Mouse (Mus musculus): ENCODE results near the gene Atp9a. TPM values are rescaled to one million over a fixed set of nuclear protein-coding genes. Genes with fewer than 3 reads are reported as not detected.

Atp9a gene
- polyA plus RNA-seq, 1 experiment from 2014 or later, result 19.5 TPM

DNA sequence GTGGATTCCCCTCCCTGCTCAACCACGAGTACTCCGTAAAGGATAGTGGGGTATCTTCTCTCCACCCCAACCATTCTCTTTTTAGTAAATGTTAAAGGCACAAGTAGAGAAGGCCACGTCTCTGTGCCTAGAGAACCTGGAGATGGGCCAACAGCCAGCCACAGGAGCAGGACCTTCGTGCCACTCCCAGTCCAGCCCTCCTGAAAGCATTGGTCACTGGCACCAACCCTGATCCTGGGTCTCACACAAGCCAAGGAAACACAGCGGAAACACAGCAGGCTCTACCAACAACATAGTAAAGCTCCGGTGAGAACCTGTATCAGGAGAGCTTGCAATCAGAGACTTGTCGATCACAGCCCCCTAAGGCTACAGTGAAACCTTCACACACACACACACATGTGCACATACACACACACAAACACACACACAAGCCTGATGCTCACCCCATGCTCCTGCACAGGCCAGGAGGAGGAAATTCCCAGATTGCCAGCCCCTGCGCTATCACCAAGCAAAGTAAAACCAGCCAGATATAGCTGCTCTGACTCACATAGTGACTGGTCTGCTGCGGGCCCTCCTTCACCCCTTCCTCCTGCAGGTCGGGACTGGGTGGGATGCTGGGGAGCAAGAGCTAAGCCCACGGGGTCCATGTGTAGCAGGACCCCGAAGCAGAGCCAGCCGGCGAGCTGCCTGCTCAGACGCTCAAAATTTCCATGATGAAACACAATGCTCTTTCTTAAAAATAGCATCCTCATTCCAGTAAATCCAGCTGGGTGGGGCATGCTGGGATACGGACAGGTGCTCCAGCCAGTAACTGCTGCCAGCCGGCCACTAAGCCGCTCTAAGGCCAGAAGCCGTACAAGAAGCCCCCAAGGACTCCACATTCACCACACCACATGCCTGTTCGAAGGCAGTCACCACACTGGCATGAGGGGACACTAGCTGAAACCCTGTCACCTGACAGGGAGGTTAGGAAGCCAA is 29.7 kb downstream of the Atp9a start:
- no peak for ATAC-seq

DNA sequence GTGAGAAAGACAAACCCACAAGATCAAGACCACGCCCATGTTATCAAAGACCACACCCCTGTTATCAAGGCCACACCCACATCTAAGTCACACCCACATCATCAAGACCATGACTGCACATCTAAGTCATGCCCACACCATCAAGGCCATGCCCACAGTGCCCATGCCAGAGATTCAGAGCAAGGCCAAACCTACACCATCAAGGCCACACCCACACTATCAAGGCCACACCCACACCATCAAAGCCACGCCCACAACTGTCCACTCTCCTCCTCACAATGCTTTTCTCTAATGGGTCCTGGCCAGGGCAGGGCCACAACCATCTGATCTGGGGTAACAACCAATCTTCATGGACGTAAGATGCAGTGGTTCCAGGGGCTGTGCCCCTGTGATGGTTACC is 31.2 kb downstream of the Atp9a start:
- Histone ChIP-seq H3K4me2 (replicated peaks; ENCODE audit: low read depth, low read length) (no peak overlapping the region), H3K9me3 (ENCODE audit: low read length) (no peaks in the 10 kb centered on the region), H3K4me3 (ENCODE audit: low read depth, low read length) (no peak overlapping the region), H3K4me1 (ENCODE audit: insufficient read depth, low read depth, low read length) (no peaks in the 10 kb centered on the region), H3K27me3 (replicated peaks; ENCODE audit: insufficient read depth, low read length) (no peaks in the 10 kb centered on the region), H3K36me3 (ENCODE audit: insufficient read depth, low read length) (no peaks in the 10 kb centered on the region), H3K9ac (replicated peaks; ENCODE audit: low read depth) (no peak overlapping the region), H3K27ac (ENCODE audit: low read length) (no peak overlapping the region)
- WGBS, result 74% methylated on average over 3 of the region's 3 CpGs
- no peak for DNase-seq (ENCODE audit: low spot score)
- TF ChIP-seq CTCF (IDR thresholded peaks at IDR 0.05), result no peak
- TF ChIP-seq EP300 (IDR thresholded peaks at IDR 0.05), result no peak
- no peak for ATAC-seq

More for the DNA sequence above, 29.7 kb downstream of the Atp9a start:
- H3K36me3 ChIP-seq (ENCODE audit: insufficient read depth, low read length), result no peaks in the 10 kb centered on the region
- WGBS, result 71% methylated on average over 20 of the region's 20 CpGs
- TF ChIP-seq EP300 (IDR thresholded peaks at IDR 0.05), result no peak
- no peak for TF ChIP-seq CTCF (IDR thresholded peaks at IDR 0.05)
- no peaks in the 10 kb centered on the region for H3K27me3 ChIP-seq (replicated peaks; ENCODE audit: insufficient read depth, low read length)
- H3K4me3 ChIP-seq (ENCODE audit: low read depth, low read length), result no peak overlapping the region
- no peak for DNase-seq (ENCODE audit: low spot score)
- H3K4me1 ChIP-seq (ENCODE audit: insufficient read depth, low read depth, low read length), result no peaks in the 10 kb centered on the region
- no peaks in the 10 kb centered on the region for H3K9me3 ChIP-seq (ENCODE audit: low read length)
- H3K9ac ChIP-seq (replicated peaks; ENCODE audit: low read depth), result no peak overlapping the region
- H3K27ac ChIP-seq (ENCODE audit: low read length), result no peak overlapping the region
- no peak overlapping the region for H3K4me2 ChIP-seq (replicated peaks; ENCODE audit: low read depth, low read length)

DNA sequence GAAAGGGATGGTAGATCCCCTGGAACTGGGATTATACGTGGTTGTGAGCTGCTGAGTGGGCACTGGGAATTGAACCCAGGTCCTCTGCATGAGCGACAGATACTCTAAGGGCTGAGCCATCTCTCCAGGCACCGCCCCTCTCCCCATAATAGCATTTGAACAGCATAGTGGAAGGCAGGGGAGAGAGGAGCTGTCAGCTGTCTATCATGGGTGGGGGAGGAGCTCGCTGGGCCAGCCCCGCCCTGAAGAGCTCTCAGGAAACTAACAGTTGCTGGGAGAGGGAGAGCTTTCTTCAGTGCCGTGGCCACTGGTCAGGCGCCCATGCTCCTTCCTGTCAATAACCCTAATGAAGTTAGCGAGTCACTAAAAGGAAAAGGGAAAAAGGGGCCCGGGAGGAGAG is 34.4 kb downstream of the Atp9a start:
- H3K9me3 ChIP-seq (ENCODE audit: low read length), result no peaks in the 10 kb centered on the region
- no peak for DNase-seq (ENCODE audit: low spot score)
- H3K27me3 ChIP-seq (replicated peaks; ENCODE audit: insufficient read depth, low read length), result no peaks in the 10 kb centered on the region
- H3K27ac ChIP-seq (ENCODE audit: low read length), result no peak overlapping the region
- no peak for ATAC-seq
- no peaks in the 10 kb centered on the region for H3K4me1 ChIP-seq (ENCODE audit: insufficient read depth, low read depth, low read length)
- H3K4me3 ChIP-seq (ENCODE audit: low read depth, low read length), result no peak overlapping the region
- 43% methylated on average over 9 of the region's 9 CpGs for WGBS
- H3K36me3 ChIP-seq (ENCODE audit: insufficient read depth, low read length), result no peaks in the 10 kb centered on the region
- H3K4me2 ChIP-seq (replicated peaks; ENCODE audit: low read depth, low read length), result no peak overlapping the region
- H3K9ac ChIP-seq (replicated peaks; ENCODE audit: low read depth), result no peak overlapping the region
- TF ChIP-seq EP300 (IDR thresholded peaks at IDR 0.05), result no peak
- no peak for TF ChIP-seq CTCF (IDR thresholded peaks at IDR 0.05)

DNA sequence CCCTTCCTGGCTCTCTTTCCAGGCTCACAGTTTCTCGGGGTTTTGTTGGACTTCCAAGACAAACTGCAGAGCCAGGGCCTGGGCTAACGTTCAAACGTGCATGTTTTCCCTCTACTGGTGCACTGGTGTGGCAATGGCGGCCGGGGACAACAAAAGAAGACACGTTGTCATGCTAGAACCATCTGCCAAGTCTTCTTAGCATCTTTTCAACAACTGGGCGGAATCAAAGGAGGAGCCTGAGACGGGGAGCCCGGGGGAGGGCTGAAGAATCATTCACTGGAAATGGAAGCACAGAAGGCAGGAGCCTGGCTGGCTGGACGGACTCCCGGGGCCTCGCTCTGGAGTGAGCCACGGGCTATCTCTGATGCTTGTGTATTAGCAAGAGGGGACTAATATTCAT is 39.9 kb downstream of the Atp9a start:
- TF ChIP-seq CTCF (IDR thresholded peaks at IDR 0.05) (no peak), EP300 (IDR thresholded peaks at IDR 0.05) (no peak)
- Histone ChIP-seq H3K4me3 (ENCODE audit: low read depth, low read length) (no peak overlapping the region), H3K9ac (replicated peaks; ENCODE audit: low read depth) (no peak overlapping the region), H3K27me3 (replicated peaks; ENCODE audit: insufficient read depth, low read length) (no peaks in the 10 kb centered on the region), H3K4me1 (ENCODE audit: insufficient read depth, low read depth, low read length) (no peaks in the 10 kb centered on the region), H3K4me2 (replicated peaks; ENCODE audit: low read depth, low read length) (no peak overlapping the region), H3K9me3 (ENCODE audit: low read length) (no peaks in the 10 kb centered on the region), H3K27ac (ENCODE audit: low read length) (no peak overlapping the region), H3K36me3 (ENCODE audit: insufficient read depth, low read length) (no peaks in the 10 kb centered on the region)
- no peak for ATAC-seq
- WGBS, result 59% methylated on average over 13 of the region's 13 CpGs
- no peak for DNase-seq (ENCODE audit: low spot score)

DNA sequence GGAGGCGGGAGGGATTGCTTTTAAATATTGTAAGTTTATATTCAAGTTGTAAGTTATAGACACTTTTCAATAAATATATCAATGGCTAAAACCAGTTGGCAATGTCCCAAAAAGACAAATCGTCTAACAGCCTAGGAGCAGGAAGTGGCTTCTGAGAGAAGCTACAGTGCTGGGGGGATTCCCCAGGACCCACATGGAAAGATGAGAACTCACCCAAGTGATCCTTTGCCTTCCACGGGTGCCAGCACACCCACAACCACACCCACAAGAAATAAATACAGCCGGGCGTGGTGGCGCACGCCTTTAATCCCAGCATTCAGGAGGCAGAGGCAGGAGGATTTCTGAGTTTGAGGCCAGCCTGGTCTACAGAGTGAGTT is 47.2 kb downstream of the Atp9a start:
- ATAC-seq, result no peak
- H3K4me1 ChIP-seq (ENCODE audit: insufficient read depth, low read depth, low read length), result no peaks in the 10 kb centered on the region
- no peaks in the 10 kb centered on the region for H3K9me3 ChIP-seq (ENCODE audit: low read length)
- no peak for TF ChIP-seq EP300 (IDR thresholded peaks at IDR 0.05)
- TF ChIP-seq CTCF (IDR thresholded peaks at IDR 0.05), result no peak
- no peak overlapping the region for H3K4me3 ChIP-seq (ENCODE audit: low read depth, low read length)
- no peak for DNase-seq (ENCODE audit: low spot score)
- H3K9ac ChIP-seq (replicated peaks; ENCODE audit: low read depth), result no peak overlapping the region
- H3K27me3 ChIP-seq (replicated peaks; ENCODE audit: insufficient read depth, low read length), result no peaks in the 10 kb centered on the region
- H3K27ac ChIP-seq (ENCODE audit: low read length), result 0 out of 2 replicates have a peak overlapping the region, but pooled peaks have one; percentile 51
- no peak overlapping the region for H3K4me2 ChIP-seq (replicated peaks; ENCODE audit: low read depth, low read length)
- no peaks in the 10 kb centered on the region for H3K36me3 ChIP-seq (ENCODE audit: insufficient read depth, low read length)
- 81% methylated on average over 7 of the region's 7 CpGs for WGBS

DNA sequence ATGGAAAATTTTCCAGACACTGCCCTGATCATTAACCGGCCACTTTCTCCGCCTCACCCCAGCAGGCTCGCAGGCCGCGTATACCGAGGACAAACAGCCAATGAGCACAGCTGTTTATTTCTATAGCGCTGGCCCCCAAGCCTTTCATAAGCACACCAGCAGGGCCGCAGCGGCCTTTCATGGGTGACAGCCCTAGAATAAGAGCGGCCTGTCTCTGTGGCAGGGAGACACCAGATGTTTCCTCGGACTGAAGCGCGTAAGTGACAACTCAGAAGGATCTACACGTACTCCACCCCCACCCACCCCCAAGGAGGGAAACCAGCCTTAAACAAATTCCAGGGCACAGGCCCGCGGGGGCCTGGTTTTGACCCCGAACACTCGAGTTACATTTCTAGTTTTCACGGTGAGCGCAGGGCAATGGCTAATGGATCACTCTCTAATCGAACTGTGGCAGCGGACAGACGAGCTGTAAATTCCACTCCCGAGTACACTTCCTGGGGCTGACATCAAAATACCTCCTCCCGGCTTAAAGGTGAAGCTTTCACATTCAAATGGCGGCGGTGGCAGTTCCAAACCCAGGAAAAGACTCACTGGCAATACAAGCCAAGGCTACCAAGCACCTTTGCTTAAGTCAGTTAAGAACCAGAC is 47.7 kb downstream of the Atp9a start:
- no peaks in the 10 kb centered on the region for H3K36me3 ChIP-seq (ENCODE audit: insufficient read depth, low read length)
- peak; percentile 76 for ATAC-seq
- H3K27me3 ChIP-seq (replicated peaks; ENCODE audit: insufficient read depth, low read length), result no peaks in the 10 kb centered on the region
- 25% methylated on average over 27 of the region's 27 CpGs for WGBS
- peak overlapping the region; percentile 51; the same call in 1 of the 2 replicates for H3K27ac ChIP-seq (ENCODE audit: low read length)
- DNase-seq (ENCODE audit: low spot score), result peak; percentile 75
- no peaks in the 10 kb centered on the region for H3K4me1 ChIP-seq (ENCODE audit: insufficient read depth, low read depth, low read length)
- H3K9ac ChIP-seq (replicated peaks; ENCODE audit: low read depth), result no peak overlapping the region
- no peak overlapping the region; the same call in 1 of the 2 replicates for H3K4me2 ChIP-seq (replicated peaks; ENCODE audit: low read depth, low read length)
- no peaks in the 10 kb centered on the region for H3K9me3 ChIP-seq (ENCODE audit: low read length)
- no peak for TF ChIP-seq EP300 (IDR thresholded peaks at IDR 0.05)
- TF ChIP-seq CTCF (IDR thresholded peaks at IDR 0.05), result no peak; the same call in 1 of the 2 replicates
- no peak overlapping the region for H3K4me3 ChIP-seq (ENCODE audit: low read depth, low read length)
